Mouse (Mus musculus) C2C12 (cell line): ENCODE results near the gene Strn4.

Experiments
- CTCF ChIP-seq: IDR thresholded peaks from one replicate; pipeline ENCODE4 v1.5.1; 2011; ENCODE audit not compliant: control insufficient read depth, insufficient read depth, insufficient read length
- MAX ChIP-seq: IDR thresholded peaks from one replicate; pipeline ENCODE4 v1.6.1; 2011; ENCODE audit warnings: mild to moderate bottlenecking, control low read depth
- MYOG ChIP-seq: IDR thresholded peaks from one replicate; pipeline ENCODE4 v1.6.1; 2011; ENCODE audit not compliant: control insufficient read depth, insufficient read length; ENCODE audit errors: extremely low read depth
- USF1 ChIP-seq: IDR thresholded peaks from one replicate; pipeline ENCODE4 v1.6.1; 2011; ENCODE audit warnings: low read depth, mild to moderate bottlenecking, control low read depth, moderate library complexity

GRCm38 (mm10) chr7:16875326-16875725, 59.6 kb downstream of the Strn4 start:
- no peak for TF ChIP-seq CTCF
- no peak for TF ChIP-seq USF1
- TF ChIP-seq MYOG: no peak
- TF ChIP-seq MAX: no peak
